Mouse (Mus musculus) cerebellum, adult 11-12 months (tissue): Measurements from ENCODE around the gene Thbs2.

Source experiments
- DNase-seq: peaks from one replicate; pipeline ENCODE4 v3.0.0; 2022

Gene Thbs2

DNA sequence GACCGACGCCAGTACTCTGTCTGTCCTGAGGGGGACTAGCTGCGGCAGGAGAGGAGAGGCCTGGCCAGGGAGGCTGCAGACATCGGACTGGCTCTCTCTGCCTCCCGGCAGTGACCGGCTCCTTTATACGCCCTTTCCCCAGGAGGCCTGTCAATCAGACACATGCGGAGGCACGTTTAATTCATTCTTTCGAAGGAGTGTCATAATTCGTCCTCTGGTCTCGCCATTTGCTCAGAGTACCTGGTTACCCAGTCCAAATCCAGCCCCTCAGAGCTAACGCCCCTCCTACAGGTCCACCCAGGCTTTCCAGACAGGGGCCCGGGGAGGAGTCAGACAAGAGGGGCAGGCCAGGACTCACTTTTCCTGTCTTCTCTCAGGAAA lies at the start of gene Thbs2:
Gene Thbs2, minus strand, starts transcription at position 242 of the 381 bp plus-strand sequence.
- no peak for DNase-seq

DNA sequence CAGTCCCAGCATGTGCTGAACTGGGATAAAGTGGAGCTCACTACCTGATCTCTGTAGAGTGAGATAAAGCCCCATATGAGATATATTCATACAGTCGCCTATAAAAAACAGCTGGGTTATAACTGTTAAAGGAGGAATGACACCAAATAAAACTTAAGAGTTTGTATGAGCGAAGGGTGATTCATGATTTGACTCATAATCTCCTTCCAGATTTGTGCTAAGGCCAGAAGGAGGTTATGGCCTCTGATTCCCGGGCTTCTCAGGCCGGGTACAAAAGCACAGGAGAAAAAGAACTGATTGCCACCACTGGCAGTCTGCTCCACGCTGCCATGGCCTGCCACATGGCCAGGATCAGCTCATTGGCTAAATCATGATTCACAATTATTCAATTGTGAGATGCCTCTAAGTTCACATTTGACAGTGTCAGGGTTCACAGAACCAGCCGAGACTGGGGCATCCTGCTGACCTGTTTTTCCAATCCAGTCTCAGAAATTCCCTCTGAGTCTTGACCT lies 41.5 kb upstream of the Thbs2 start:
- DNase-seq, result no peak

DNA sequence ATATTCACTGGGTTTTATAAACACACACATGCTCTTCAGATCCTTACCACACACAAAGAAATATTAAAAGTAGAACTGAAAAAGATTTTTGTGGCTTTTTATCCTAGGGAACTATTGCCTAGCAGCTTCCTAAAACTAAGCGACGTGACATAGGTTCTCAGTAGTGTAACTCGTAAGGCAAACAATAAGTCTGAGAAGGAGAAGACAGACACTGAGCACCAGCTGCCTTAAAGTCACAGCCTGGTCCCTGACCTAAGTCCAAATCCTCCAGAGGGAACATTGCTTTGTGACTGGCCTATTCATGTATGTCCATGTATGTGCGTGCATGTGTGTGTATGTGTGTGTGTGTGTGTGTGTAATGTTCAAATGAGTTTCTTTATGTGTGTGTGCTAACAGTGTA lies 40.3 kb upstream of the Thbs2 start:
- DNase-seq, result no peak

DNA sequence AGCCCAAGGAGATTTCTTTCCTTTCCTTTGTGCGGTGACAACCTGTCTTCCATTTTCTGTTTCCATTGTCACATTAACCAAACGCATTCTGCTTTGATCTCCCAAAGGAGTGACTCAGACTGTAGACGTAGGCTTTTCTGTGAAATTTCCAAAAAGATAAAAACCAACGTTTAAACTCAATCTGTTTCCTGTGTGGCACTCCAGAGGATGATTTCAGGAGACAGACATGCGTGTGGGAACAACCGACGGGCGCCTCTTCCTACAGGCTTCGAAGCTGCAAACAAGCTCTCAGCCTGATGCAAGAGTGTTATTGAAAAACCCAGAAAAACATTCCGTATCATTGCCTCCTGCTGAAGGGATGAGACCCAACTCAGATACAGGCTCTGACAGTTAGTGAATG lies 39.9 kb upstream of the Thbs2 start:
- no peak for DNase-seq

DNA sequence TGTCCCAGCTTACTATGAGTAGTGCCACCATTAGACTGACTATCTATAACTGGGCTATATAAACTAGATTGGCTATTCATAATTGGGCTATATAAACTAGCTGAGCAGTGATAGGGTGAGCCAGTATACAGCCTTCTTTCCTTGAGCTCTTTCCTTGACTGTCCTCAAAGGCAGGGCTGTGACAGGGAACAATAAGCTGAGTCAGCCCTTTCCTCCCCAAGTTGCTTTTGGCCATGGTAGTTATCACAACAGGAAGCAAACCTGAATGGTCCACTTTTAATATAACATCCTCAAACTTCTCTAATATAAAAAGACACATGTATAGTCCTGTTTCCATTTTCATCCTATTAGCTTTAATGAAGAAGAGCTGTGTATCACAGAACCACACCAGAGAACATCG lies 39.0 kb upstream of the Thbs2 start:
- no peak for DNase-seq

DNA sequence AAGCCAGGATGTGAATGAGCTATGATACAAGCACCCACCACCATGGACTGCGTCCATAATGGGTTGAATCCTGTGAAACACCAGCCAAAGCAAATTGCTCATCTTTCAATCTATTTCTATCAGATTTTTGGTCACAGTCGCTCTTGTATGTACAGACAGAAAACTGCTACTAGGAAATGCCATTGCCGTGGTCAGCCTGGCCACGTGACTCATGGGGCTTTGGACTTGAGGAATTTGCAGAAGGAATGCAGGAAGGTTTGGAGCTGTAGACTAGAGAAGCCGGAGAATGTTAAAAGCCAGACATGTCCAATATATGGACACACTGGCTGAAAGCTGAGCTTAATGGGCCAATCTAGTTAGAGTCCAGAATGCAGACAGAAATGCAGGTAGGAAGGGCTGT lies 36.6 kb upstream of the Thbs2 start:
- no peak for DNase-seq

DNA sequence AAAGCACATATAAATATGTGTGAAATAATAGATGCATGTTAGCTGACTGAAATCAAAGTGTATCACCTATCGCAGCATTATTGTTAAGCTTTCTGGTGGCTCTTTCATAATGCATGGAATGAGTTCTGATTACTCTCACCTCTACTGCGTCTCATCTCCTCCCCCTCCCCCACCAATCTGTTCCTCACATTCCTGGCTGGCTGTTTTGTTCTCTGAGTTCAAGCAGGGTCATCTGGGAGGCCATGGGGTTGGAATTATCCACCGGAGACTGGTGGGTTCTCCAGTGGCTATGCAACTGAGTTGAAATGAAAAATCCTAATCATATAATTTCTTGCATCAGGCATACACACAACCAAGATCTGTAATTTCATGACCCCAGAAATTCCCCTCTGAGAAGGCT lies 33.4 kb upstream of the Thbs2 start:
- DNase-seq, result no peak

DNA sequence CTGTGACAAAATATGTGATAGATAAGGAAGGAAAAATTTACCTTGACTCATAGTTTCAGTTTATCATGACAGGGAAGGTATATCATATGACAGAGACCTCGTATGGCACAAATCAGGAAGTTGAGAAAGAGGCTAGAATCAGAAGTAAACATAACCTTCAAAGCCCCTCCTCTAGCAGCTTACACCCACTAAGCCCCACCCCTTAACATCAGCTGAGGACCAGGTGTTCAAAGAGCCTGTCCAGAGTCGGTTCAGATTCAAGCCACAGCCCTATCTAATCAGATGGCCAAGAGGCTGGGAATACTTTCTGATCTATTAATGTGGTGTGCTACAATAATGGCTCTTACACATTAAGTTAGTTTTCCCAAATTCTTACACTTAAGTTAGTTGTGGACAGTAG lies 30.8 kb upstream of the Thbs2 start:
- no peak for DNase-seq

DNA sequence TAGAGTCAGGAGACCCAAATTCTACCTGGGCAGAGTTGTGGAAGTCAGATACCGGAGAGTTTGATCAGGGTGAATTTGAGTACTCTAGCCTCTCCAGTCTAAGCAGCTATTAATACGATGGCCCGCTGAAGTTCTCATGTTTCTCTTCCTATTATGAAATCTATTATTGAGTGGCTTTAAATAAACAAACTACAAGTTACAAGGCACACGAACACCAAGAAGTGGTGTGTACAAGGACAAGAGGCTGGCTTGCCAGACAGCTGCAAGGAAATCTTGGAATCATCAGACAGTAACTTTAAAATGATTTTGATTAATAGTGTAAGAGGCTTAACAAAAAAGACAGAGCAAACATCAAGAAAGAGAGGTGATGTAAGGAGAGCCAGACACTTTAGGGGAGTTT lies 27.3 kb upstream of the Thbs2 start:
- DNase-seq, result no peak

DNA sequence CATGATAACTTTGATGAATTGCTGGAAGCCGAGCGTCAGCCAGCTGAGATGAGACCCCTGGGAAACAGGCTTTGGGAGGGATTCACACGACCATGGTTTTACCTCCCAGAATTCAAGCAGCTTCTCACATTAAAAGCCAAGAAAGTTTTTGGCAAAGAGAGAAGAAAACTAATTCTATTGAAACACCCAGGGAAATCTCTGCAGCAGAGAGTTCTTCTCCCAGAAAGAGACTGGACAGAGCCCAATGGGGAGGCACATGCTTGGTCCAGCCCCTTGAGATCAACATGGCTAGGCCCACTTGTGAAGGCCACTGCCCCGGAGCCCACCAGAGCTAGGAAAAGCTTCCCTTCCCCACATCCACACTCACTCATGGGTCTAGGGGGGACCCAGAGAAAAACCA lies 26.9 kb upstream of the Thbs2 start:
- DNase-seq, result no peak

DNA sequence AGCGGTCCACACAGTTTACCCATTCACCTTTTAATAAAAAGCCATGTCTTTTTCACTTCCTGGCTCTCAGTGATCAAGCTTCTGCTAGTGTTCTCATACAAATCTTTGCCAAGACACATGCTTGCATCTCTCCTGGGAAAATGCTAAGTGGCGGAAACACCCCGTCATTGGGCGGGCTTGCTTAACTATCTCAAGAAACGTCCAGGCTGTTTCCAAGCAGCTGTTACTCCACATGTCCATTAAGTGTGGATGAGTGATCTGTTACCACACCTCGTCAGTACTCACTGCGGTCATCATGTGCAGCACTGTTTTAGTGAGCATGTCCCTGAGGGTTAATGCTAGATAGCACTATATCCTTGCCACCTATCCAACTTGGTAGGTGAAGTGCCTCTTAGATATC lies 26.2 kb upstream of the Thbs2 start:
- DNase-seq, result no peak

DNA sequence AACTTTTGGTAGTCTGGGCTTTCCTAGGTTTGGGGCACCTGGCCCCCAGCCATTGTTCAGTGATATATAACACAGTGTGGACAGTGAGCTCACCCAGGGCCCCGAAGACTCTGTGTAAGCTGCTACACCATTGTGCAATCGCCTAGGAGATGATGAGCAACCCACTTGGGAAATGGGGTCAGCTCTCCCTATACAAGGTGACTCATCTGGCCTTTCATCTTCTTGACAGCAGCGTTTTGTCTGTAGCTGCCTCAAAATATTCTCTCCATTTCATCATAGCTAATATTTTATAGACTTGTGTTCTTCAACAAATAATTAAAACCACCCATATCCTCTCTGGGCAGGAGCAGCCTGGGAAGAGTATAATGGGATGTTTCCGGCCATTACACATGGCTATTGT lies 24.8 kb upstream of the Thbs2 start:
- no peak for DNase-seq

DNA sequence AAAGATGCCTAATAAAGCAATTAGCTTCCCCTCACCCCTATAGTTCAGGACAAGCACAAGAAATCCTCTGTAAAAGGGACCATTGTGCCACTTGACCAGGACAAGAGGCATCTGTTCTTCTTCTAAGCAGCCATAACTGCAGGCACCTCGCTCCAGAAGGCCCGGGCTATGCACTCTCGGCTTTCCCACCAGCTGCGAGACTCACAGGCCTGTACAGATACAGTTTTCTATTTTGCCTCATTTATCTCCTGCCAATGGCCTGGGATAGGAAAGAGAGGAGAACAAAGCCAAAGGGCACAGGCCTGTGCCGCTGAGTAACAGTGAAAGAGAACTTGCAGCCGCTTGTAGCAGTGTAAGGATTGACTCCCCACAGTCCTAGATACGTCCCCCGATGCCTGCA lies 20.7 kb upstream of the Thbs2 start:
- no peak for DNase-seq

DNA sequence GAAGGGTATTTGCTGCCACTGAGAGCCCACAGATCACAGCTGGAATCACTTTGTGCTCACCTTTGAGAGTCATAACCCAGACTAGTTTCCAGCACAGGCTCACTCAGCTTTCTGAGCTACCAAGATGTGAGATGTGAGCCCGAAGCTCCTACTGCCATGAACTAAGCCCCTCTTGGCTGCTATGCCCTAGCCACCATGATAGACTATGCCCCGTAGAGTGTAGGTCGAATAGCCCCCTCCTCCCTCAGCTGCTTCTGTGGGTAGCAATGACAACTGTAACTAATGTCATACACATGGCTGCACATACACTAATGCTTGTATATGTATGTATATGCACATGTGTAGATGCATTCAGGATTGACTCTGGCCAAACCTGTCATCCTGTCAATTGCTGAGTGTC lies 20.3 kb upstream of the Thbs2 start:
- no peak for DNase-seq

DNA sequence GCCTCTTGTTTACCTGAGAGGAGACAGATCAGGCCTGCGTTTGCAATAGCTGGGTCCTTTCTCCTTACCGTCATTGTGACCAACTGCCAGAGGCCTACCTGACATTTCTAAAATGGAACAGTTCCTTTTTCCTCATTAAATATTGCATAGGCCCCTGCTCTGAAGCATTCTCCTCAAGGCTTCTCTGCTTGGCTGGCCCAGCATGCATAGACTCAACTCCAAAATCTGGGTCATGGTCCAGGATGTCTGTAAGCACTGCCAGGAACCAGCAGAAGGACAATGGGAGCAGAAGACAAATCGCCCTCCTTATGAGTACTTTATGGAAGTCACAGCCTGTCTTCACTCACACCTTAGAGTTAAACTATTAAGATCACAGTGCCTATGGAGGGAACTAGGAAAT lies 17.7 kb upstream of the Thbs2 start:
- DNase-seq, result no peak

DNA sequence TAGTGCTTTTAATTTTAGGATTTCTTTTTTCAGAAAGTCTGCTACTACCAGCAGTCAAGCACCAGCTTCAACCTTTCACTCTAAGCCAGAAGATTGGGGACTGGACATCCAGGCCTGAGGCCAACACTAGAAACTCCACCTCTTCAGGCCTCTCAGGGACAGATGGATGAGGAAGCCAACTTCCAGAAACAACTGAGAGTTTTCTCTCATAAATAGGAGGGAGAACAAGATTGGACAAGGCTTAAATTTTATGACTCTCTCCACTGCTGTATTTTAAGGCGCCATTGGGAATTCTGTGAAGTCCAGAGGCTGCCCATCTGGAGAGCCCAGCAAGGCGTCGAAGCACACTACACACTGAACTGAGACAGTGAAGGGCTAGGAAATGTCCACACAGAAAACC lies 17.0 kb upstream of the Thbs2 start:
- no peak for DNase-seq

DNA sequence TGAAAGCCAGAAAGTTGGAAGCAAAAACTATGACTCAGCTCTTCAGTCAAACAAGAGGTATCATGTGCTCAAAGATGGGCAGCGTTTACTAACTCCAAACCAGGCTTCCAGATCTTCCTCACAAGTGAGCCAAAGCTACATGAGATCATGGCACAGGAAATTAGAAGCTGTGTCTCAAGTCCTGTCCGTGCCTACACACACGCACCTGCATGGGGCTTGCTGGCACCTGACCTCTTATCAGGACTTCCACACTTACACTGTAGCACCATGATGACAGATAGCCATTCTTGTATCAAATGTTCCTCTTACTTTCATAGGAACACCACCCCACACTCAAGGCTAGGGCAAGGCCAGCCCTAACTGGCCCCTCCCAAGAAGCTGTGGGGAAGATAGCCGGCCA lies 12.0 kb upstream of the Thbs2 start:
- DNase-seq, result no peak

DNA sequence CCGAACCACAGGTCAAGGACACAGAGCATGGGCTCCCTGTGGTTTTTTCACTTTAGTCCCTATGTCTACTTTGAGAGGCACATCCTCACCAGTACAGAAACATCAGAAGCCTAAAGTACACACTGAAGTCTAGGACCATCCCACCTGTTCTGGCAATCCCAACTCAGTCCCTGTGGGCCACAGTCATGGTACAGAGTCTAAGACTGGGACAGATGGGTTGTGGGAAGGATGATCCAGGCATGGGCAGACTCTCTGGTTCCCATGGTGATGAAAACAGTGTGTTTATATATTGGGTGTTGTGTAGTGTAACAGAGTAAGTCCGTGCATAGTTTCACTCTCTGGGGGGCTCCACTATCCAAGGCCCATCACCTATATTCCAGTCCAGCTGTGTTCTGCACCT lies 11.4 kb upstream of the Thbs2 start:
- no peak for DNase-seq

DNA sequence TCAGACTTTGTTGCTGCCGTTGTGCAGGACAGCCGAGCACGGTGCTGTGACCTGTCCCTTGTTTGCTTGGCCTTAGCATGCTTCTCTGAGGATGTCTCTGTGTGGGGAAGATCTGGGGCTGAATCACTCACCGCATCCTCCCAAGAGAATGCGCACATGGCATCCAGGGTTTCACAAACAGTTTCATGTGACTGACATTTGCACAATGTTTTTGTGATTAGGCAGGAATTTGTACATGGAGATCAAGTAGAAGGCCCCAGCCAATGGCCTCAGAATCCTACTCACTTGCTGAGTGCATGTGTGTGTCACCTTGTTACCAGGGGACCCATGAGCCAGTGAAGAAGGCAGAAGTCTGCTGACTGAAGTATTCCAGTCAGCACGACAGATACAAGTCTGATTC lies 9.7 kb upstream of the Thbs2 start:
- no peak for DNase-seq

DNA sequence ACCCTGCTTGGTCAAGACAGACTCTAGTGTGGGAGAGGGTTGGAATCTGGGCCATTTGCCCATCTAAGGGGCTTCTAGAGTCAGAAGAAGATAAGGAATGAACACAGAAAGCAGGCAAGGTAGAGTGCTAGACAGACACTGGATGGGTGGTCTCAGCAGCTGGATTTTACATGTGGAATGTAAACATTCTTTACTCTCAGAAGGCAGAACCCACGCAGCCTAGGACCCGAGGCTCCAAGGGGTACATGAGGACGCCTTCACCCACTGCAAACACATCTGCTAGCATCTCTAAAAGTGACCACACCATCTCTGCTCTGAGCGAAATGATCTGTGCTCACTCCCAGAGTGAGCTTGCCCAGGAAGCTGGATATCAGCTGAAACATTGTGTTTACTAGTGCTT lies 9.2 kb upstream of the Thbs2 start:
- DNase-seq, result no peak

DNA sequence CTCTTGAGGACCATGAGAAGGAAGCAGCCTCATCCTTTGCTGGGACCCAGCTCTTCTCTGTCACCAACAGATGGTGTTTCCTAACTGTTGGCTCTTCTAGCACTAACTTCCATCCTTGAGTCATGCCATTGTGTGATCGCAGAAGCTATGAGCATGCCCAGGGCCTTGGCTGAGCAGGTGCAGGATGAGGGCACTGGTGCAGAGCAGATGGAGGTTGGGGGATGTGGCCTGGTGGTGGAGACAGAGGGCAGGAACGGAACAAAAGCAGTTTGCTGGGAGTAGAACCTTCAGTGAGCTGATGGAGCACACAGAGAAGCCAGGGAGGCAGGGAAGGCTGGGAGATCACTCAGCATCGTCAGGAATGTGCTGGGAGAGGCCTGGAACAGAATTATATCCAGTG lies 8.7 kb upstream of the Thbs2 start:
- no peak for DNase-seq

DNA sequence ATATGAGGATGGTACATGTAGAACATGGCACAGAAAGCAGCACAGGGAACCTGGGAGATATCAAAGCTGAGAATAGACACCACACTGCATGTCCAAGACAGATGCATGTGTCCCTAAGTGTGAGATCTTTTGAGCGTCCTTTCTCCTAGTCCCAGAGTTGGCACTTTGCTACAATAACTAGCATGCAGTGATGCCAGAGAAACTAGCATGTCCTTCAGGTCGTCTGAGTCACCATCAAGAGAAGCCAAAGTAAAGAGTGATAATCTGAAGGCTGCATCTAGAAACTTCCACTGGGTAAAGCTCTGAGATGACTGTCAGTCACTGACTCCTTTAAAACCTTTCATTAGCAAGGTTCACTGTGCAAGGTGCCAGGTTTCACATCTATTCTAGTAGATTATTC lies 7.9 kb upstream of the Thbs2 start:
- DNase-seq, result no peak

DNA sequence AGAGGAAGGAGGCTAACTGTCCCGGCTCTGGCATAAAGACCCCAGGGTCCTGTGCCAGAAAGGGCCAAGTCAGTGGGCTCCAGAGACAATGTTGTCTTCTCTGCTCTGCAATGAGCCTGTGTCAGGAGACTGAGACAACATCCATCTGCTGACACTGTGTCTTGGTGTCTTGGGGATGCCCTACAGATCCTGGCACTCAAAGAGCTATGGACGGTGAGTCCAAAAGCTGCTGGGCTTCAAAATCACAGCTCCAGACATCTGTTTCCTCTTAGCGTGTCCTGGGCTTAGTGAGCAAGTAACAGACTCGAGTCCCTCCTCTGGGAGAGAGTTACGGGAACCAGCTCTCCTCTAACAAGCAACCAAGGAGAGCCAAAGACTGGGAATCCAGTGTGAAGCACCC lies 6.2 kb upstream of the Thbs2 start:
- no peak for DNase-seq

DNA sequence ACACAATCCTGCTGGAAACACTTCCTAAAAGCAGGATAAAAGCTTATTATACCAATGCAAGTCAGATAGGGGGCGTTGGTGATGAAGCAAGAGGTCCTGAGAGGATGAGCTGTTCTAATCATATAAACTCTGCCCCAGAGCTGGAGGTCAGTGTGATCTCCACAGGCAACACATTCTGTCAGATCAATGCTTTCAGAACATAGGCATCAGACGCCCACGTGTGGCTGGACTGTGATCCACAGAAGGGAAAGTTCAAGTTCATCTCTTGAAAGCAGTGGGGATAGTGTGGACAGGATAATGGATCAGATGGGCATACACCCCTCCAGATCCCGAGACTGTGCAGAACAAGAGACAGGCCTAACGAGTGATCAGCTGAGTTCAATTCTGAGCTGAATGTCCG lies 4.2 kb upstream of the Thbs2 start:
- no peak for DNase-seq

DNA sequence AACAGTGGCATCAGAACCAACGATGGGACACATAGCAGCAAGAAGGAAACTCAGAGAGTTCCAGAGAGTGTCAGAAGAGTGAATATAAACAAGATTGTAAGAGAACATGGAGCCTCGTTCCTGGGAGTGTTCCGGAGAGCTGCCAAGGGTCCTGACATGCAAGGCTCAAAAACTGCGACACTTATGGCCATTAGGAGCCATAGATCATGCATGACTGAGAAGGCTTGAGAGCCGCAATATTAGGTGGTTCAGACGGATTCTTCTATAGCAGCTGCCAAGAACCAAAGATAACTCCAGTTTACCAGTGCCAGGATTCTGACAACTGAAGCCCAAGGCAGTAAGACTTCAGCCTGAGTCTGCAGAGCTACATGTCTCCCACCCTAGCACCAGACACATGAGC lies 3.1 kb upstream of the Thbs2 start:
- DNase-seq, result no peak

DNA sequence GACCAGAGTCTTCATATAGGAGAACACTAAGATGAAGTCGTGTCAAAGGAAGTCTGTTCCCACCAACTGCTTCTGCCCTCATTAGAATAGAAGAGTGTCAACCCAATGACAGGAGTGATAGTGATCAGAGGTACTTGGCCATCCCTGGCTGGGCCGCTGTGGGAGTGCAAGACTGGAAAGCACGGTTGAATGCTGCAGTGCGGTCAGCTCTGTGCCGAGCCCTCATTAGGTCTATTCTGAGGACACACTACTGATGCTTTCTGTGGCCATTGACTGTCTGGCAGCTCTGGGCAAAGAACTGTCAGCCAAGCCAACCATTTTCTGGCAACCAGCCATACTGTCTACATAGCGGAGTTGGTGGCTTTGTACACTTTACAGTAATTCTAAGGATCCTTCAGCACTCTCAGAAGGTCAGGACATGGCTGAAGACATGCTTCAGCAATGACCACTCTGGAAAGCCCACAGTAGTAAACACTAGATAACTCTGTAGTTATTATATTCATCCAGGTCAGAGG lies 2.3 kb upstream of the Thbs2 start:
- DNase-seq, result no peak
